Mouse (Mus musculus): Measurements from ENCODE around the gene Dtx2.

Dtx2 gene

GRCm38 (mm10) chr5:135975893-135976668 lies 18.5 kb upstream of the Dtx2 start:
- DNase-seq, result no peak

- no peak for DNase-seq
Observed at GRCm38 (mm10) chr5:135979381-135979780, 15.2 kb upstream of the Dtx2 start.

- DNase-seq, result no peak
Observed at GRCm38 (mm10) chr5:135979904-135980303, 14.7 kb upstream of the Dtx2 start, which contains the start of gene Zp3. TSS of gene Zp3 (plus strand) at chr5:135980099.

GRCm38 (mm10) chr5:135982398-135982797 lies 12.2 kb upstream of the Dtx2 start:
- peak; percentile 76 for DNase-seq

GRCm38 (mm10) chr5:135984546-135985044 lies 10.0 kb upstream of the Dtx2 start:
- no peak for DNase-seq

GRCm38 (mm10) chr5:135987248-135987647 lies 7.4 kb upstream of the Dtx2 start:
- DNase-seq, result no peak

- DNase-seq, result no peak
Observed at GRCm38 (mm10) chr5:135990601-135991000, 4.0 kb upstream of the Dtx2 start.

GRCm38 (mm10) chr5:135993381-135993965 lies 1.1 kb upstream of the Dtx2 start:
- DNase-seq, result no peak

GRCm38 (mm10) chr5:135994335-135994724 lies 270 bp upstream of the Dtx2 start:
- peak; percentile 17 for DNase-seq

GRCm38 (mm10) chr5:135996162-135996561 lies 1.6 kb downstream of the Dtx2 start:
- no peak for DNase-seq

GRCm38 (mm10) chr5:136001222-136001621 lies 6.6 kb downstream of the Dtx2 start:
- no peak for DNase-seq

GRCm38 (mm10) chr5:136002325-136002724 lies 7.7 kb downstream of the Dtx2 start:
- no peak for DNase-seq

GRCm38 (mm10) chr5:136002751-136003151 lies 8.2 kb downstream of the Dtx2 start:
- DNase-seq, result no peak

GRCm38 (mm10) chr5:136004537-136004936 lies 9.9 kb downstream of the Dtx2 start:
- DNase-seq, result no peak

GRCm38 (mm10) chr5:136007745-136008144 lies 13.1 kb downstream of the Dtx2 start:
- no peak for DNase-seq

GRCm38 (mm10) chr5:136014877-136015276 lies 20.3 kb downstream of the Dtx2 start:
- no peak for DNase-seq

- DNase-seq, result no peak
Observed at GRCm38 (mm10) chr5:136015586-136015985, 21.0 kb downstream of the Dtx2 start.

- DNase-seq, result no peak
Observed at GRCm38 (mm10) chr5:136016014-136016876, 21.6 kb downstream of the Dtx2 start.

GRCm38 (mm10) chr5:136017262-136017661 lies 22.7 kb downstream of the Dtx2 start:
- DNase-seq, result no peak

GRCm38 (mm10) chr5:136018726-136019125 lies 24.1 kb downstream of the Dtx2 start:
- no peak for DNase-seq

GRCm38 (mm10) chr5:136019907-136020306 lies 25.3 kb downstream of the Dtx2 start:
- DNase-seq, result no peak

GRCm38 (mm10) chr5:136025712-136026111 lies 31.1 kb downstream of the Dtx2 start:
- peak; percentile 23 for DNase-seq

GRCm38 (mm10) chr5:136026859-136027258 lies 32.3 kb downstream of the Dtx2 start:
- DNase-seq, result no peak

Data from cerebellum, adult 8-10 months (tissue).